Mouse (Mus musculus): ENCODE data around the gene Abi3. TPM values are rescaled to one million over a fixed set of nuclear protein-coding genes. Genes with fewer than 3 reads are reported as not detected.
A peak's percentile ranks its signal among the peaks of the same experiment; 100 is the strongest.

Gene Abi3
- polyA plus RNA-seq, 1 experiment = 1.5 TPM

DNA sequence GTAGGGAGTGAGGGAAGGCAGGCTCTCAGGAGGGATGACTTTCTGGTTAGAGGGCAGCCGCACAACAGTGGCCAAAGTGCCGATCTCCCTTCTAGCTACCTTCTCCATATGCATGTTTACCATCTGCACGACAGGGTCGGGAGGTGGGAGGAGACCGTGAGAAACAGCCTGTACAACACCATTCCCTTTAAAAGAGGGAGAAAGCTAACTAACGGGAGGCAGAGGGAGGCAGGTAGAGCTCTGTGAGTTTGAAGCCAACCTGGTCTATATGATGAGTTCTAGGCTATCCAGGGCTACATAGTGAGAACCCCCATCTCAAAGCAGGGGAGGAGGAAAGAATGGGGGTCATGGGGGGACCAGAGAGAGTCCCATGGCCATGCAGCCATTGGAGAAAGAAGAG, 6.4 kb downstream of the Abi3 start:
- H3ac ChIP-seq (ENCODE audit: control insufficient read depth, insufficient read length) = no peak overlapping the region
- no peak overlapping the region for H3K4me3 ChIP-seq
- H3K27me3 ChIP-seq (ENCODE audit: control insufficient read depth, insufficient read depth, insufficient read length) = no peaks in the 10 kb centered on the region
- H3K4me2 ChIP-seq (ENCODE audit: low read depth) = no peak overlapping the region
- TF ChIP-seq CEBPB (IDR thresholded peaks at IDR 0.05; ENCODE audit: insufficient read depth, poor library complexity, severe bottlenecking) = no peak
- no peak for TF ChIP-seq USF1 (IDR thresholded peaks at IDR 0.05; ENCODE audit: low read depth)
- TF ChIP-seq POLR2AphosphoS2 (IDR thresholded peaks at IDR 0.05; ENCODE audit: insufficient read length, low read depth) = no peak
- no peak for TF ChIP-seq TCF3 (IDR thresholded peaks at IDR 0.05; ENCODE audit: insufficient read length, low read depth)
- no peak for TF ChIP-seq MAX (IDR thresholded peaks at IDR 0.05; ENCODE audit: low read depth)
- TF ChIP-seq E2F4 (IDR thresholded peaks at IDR 0.05; ENCODE audit: insufficient read depth) = no peak
- TF ChIP-seq MYOD1 (IDR thresholded peaks at IDR 0.05; ENCODE audit: control insufficient read depth in 1 of 3, insufficient read length in 2 of 3, low read depth in 2 of 3) = no peak
- no peak for TF ChIP-seq REST (IDR thresholded peaks at IDR 0.05; ENCODE audit: insufficient read depth, insufficient read length)
- no peak for TF ChIP-seq MYOG (IDR thresholded peaks at IDR 0.05; ENCODE audit: control insufficient read depth in 1 of 3, insufficient read depth in 1 of 3, insufficient read length in 2 of 3, low read depth in 2 of 3)
- TF ChIP-seq TCF12 (IDR thresholded peaks at IDR 0.05; ENCODE audit: insufficient read depth, poor library complexity, severe bottlenecking) = no peak
- H3K79me2 ChIP-seq (ENCODE audit: control insufficient read depth, insufficient read depth) = no peaks in the 10 kb centered on the region
- H3K36me3 ChIP-seq (ENCODE audit: control insufficient read depth, insufficient read depth) = no peaks in the 10 kb centered on the region

DNA sequence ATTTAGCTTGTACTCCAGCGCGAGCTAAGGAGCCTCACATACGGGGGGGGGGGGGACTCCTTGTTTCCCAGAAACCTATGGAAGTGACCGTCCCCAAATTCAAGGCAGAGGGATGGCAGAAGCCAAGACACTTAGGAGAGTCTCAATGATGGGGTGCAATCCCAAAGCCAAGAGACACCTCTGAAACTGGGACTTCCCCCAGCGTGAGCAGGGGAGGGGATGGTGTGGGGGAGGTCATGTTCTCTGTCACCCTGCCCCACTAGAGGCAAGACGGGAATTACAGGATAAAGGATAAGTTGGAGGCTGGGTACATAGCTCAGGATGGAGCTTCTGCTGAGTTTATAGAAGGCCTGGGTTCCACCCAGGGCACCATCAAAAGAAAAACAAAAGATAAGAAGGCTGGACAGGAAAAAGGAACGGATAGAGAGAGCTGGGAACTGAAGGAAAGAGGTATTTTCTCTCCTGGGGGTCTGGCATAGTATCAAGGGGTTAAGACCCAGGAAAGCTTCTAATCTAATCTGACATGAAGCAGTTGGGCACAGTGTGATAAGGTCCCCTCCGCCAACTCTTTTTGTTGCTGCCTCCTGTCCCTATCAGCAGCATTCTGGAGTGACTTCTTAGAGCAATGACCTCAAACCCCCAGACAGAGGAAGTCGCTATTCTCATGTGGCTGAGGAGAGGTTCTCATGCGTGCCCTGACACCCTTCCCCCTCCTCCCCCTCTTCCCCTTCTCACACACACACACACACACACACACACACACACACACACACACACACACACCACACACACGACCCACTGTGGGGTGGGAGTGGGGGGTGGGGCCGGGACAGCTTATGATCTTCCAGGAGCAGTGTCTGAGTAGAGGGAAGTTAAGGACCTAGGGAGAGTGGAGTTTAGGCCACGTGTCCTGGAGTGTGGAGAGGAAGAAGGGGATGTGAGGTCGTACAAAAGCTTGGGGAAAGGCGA, 7.2 kb downstream of the Abi3 start:
- Histone ChIP-seq H3K4me3 (no peak overlapping the region), H3K79me2 (ENCODE audit: control insufficient read depth, insufficient read depth) (no peaks in the 10 kb centered on the region), H3K36me3 (ENCODE audit: control insufficient read depth, insufficient read depth) (no peaks in the 10 kb centered on the region), H3K4me2 (ENCODE audit: low read depth) (peak overlapping the region; percentile 12), H3ac (ENCODE audit: control insufficient read depth, insufficient read length) (no peak overlapping the region), H3K27me3 (ENCODE audit: control insufficient read depth, insufficient read depth, insufficient read length) (no peaks in the 10 kb centered on the region)
- TF ChIP-seq REST (IDR thresholded peaks at IDR 0.05; ENCODE audit: insufficient read depth, insufficient read length) (no peak), MYOG (IDR thresholded peaks at IDR 0.05; ENCODE audit: control insufficient read depth in 1 of 3, insufficient read depth in 1 of 3, insufficient read length in 2 of 3, low read depth in 2 of 3) (no peak), POLR2A (IDR thresholded peaks at IDR 0.05; ENCODE audit: insufficient read length, low read depth) (no peak)

DNA sequence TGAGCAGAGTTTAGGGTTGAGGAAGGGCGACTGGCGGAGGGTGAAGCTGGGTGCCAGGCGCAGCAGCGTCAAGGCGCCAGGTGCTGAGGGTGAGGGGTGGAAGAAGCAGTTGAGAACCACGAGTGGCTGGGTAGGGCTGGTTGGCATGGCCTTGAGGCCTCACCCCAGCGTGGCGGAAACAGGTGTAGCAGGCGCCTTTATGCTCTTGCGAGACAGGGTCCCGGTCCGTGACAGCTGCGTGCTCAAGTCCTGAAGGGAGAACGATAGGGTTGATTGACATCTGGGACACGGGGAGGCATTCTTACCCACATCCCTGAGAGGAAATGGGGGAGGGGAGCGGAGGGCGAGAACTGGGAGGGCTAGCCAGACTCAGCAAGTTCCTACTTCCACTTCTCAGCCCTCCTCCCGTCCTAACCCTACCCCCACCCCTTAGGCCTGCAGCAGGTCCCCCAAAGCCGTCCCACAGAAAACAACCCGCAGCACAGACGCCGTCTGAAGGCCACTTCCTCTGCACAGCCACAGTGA, 8.1 kb downstream of the Abi3 start:
- no peaks in the 10 kb centered on the region for H3K27me3 ChIP-seq (ENCODE audit: control insufficient read depth, insufficient read depth, insufficient read length)
- H3K79me2 ChIP-seq (ENCODE audit: control insufficient read depth, insufficient read depth) = no peaks in the 10 kb centered on the region
- peak overlapping the region; percentile 12 for H3K4me2 ChIP-seq (ENCODE audit: low read depth)
- no peak overlapping the region for H3ac ChIP-seq (ENCODE audit: control insufficient read depth, insufficient read length)
- no peak overlapping the region for H3K4me3 ChIP-seq
- no peak for TF ChIP-seq REST (IDR thresholded peaks at IDR 0.05; ENCODE audit: insufficient read depth, insufficient read length)
- peak in 2 of 3 experiments; percentile 92 to 98 for TF ChIP-seq MYOG (IDR thresholded peaks at IDR 0.05; ENCODE audit: control insufficient read depth in 1 of 3, insufficient read depth in 1 of 3, insufficient read length in 2 of 3, low read depth in 2 of 3)
- peak; percentile 85 for TF ChIP-seq POLR2AphosphoS2 (IDR thresholded peaks at IDR 0.05; ENCODE audit: insufficient read length, low read depth)
- TF ChIP-seq USF1 (IDR thresholded peaks at IDR 0.05; ENCODE audit: low read depth) = no peak
- no peak for TF ChIP-seq POLR2A (IDR thresholded peaks at IDR 0.05; ENCODE audit: insufficient read length, low read depth)
- peak; percentile 63 for TF ChIP-seq TCF12 (IDR thresholded peaks at IDR 0.05; ENCODE audit: insufficient read depth, poor library complexity, severe bottlenecking)
- no peak for TF ChIP-seq CEBPB (IDR thresholded peaks at IDR 0.05; ENCODE audit: insufficient read depth, poor library complexity, severe bottlenecking)
- TF ChIP-seq MYOD1 (IDR thresholded peaks at IDR 0.05; ENCODE audit: control insufficient read depth in 1 of 3, insufficient read length in 2 of 3, low read depth in 2 of 3) = peak in 2 of 3 experiments; percentile 97 to 98
- no peak for TF ChIP-seq MAX (IDR thresholded peaks at IDR 0.05; ENCODE audit: low read depth)
- TF ChIP-seq TCF3 (IDR thresholded peaks at IDR 0.05; ENCODE audit: insufficient read length, low read depth) = no peak
- no peak for TF ChIP-seq E2F4 (IDR thresholded peaks at IDR 0.05; ENCODE audit: insufficient read depth)
- peak; percentile 6 for TF ChIP-seq SRF (IDR thresholded peaks at IDR 0.05; ENCODE audit: control insufficient read depth, insufficient read length, low read depth)
- no peaks in the 10 kb centered on the region for H3K36me3 ChIP-seq (ENCODE audit: control insufficient read depth, insufficient read depth)

DNA sequence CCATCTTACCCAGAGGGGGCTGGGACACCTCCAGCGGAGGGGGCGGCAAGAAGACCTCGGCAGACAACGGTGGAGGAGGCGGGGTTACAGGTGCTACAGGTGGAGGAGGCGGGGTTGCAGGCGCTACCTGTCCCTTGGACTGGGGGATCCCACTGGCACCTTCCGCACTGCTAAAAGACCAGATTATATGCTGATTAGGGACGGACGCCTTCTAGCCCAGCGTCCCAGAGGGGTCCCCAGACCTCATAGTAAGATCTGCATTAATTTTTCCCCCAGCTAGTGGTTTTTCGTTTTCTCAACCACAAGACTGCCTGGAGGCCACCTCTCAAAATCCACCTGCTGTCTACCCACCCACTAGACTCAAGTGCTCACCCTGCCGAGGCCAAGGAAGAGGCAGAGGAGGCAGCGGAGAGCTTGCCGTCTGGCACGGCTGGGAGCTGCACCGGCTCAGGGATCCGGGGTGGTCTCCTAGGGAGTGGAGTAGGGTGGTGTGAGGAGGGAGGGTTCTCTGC, 8.6 kb downstream of the Abi3 start:
- Histone ChIP-seq H3ac (ENCODE audit: control insufficient read depth, insufficient read length) (no peak overlapping the region), H3K27me3 (ENCODE audit: control insufficient read depth, insufficient read depth, insufficient read length) (no peaks in the 10 kb centered on the region), H3K79me2 (ENCODE audit: control insufficient read depth, insufficient read depth) (no peaks in the 10 kb centered on the region), H3K4me3 (no peak overlapping the region), H3K36me3 (ENCODE audit: control insufficient read depth, insufficient read depth) (no peaks in the 10 kb centered on the region), H3K4me2 (ENCODE audit: low read depth) (peak overlapping the region; percentile 12)
- TF ChIP-seq MAX (IDR thresholded peaks at IDR 0.05; ENCODE audit: low read depth) (no peak), REST (IDR thresholded peaks at IDR 0.05; ENCODE audit: insufficient read depth, insufficient read length) (no peak), USF1 (IDR thresholded peaks at IDR 0.05; ENCODE audit: low read depth) (no peak), POLR2AphosphoS2 (IDR thresholded peaks at IDR 0.05; ENCODE audit: insufficient read length, low read depth) (no peak), TCF12 (IDR thresholded peaks at IDR 0.05; ENCODE audit: insufficient read depth, poor library complexity, severe bottlenecking) (no peak), E2F4 (IDR thresholded peaks at IDR 0.05; ENCODE audit: insufficient read depth) (no peak)

All from myocyte (in vitro differentiated cells).